Comparison of ENCODE assay signal across 25 mouse cellular contexts in the genomic region with DNA sequence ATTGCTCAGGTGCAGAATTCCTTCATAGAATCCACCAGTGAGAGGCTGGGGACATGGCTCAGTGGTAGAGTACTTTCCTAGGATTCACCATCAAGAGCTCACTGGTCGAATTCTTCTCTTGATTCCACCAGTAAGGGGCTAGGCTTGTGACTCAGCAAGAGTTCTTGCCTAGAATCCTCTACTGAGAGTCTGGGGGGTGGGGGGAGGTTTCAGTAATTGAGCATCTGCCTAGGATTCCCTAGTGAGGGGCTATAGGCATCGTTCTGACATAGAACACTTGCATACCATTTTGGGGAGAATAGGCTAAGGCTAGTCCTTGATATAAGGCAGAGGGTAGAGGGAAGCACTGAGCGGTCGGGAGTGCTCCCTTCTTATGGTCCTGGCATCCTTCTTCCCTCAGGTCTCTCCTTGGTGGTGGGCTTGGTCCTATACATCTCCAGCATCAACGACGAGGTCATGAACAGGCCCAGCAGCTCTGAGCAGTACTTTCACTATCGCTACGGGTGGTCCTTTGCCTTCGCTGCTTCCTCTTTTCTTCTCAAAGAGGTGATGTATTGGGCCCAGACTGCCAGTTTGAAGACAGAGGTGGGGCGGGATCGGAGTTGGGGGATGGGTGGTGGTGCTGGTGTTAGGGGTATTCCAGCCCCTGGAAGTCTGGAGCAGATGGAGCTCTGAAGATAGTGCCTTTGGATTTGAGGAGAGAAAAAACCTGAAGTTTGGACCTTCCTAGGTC. TPM values are rescaled to one million over a fixed set of nuclear protein-coding genes. Genes with fewer than 3 reads are reported as not detected.
DNase-seq lines count a peak whose midpoint lies in the region; ATAC-seq and TF ChIP-seq lines count a peak whose summit lies in the region.
"Had no signal": no experiment of that assay in that cellular context is flagged by ENCODE, and none has a peak within 500 bp of the region (broad histone marks: within the 10 kb centered on the region; RNA-seq: fewer than 3 reads in every experiment).

No protein-coding gene starts in this region.

- H3K4me2 ChIP-seq in limb, embryonic 15.5 days, result no peak overlapping the region
- H3K4me2 ChIP-seq in liver, embryonic 12.5 days, result no peak overlapping the region
- H3K4me2 ChIP-seq: embryonic facial prominence, embryonic 12.5 days; liver, embryonic 13.5 days; midbrain, embryonic 15.5 days had no signal

- in situ Hi-C loops in ES-E14 (cut with MboI; ENCODE audit: low sequenced_read_pairs in 2 of 2, unreplicated experiment in 2 of 2), result no loop called here

- H3K4me1 ChIP-seq in limb, embryonic 15.5 days, result peaks cover 11% of the 10 kb centered on the region
- H3K4me1 ChIP-seq in limb, embryonic 10.5 days, result peaks cover 20% of the 10 kb centered on the region
- H3K4me1 ChIP-seq in ES-E14 (ENCODE audit: control insufficient read depth in 2 of 2, insufficient read depth in 2 of 2, low read length in 2 of 2, poor library complexity in 1 of 2), result peaks cover 8 to 20% of the 10 kb centered on the region in 2 experiments
- 0 out of 2 replicates have a peak, but pooled peaks cover 10% of the 10 kb centered on the region for H3K4me1 ChIP-seq in liver, embryonic 12.5 days
- H3K4me1 ChIP-seq: liver, embryonic 13.5 days had no signal

- H3K27me3 ChIP-seq in limb, embryonic 15.5 days, result peaks cover 15% of the 10 kb centered on the region; the same call in 1 of the 2 replicates
- peaks cover 39% of the 10 kb centered on the region for H3K27me3 ChIP-seq in limb, embryonic 10.5 days (ENCODE audit: low read depth, poor library complexity, severe bottlenecking)
- no peaks in the 10 kb centered on the region for H3K27me3 ChIP-seq in splenic B cell, adult 2 months (ENCODE audit: control insufficient read depth, insufficient read depth, low read length, poor library complexity, severe bottlenecking)
- H3K27me3 ChIP-seq in liver, embryonic 12.5 days (replicated peaks), result peaks cover 56% of the 10 kb centered on the region

- H3K9me3 ChIP-seq in limb, embryonic 15.5 days, result no peaks in the 10 kb centered on the region
- H3K9me3 ChIP-seq in limb, embryonic 10.5 days (replicated peaks), result no peaks in the 10 kb centered on the region
- H3K9me3 ChIP-seq in ES-E14 (ENCODE audit: control insufficient read depth, insufficient read depth, low read depth, low read length), result no peaks in the 10 kb centered on the region
- no peaks in the 10 kb centered on the region for H3K9me3 ChIP-seq in liver, embryonic 12.5 days (replicated peaks)
- H3K9me3 ChIP-seq: embryonic facial prominence, embryonic 12.5 days; heart, embryonic 10.5 days; limb, embryonic 12.5 days; liver, embryonic 13.5 days; midbrain, embryonic 15.5 days; neural tube, embryonic 15.5 days had no signal

- H3K36me3 ChIP-seq in limb, embryonic 15.5 days, result peaks cover 17% of the 10 kb centered on the region; the same call in 1 of the 2 replicates
- H3K36me3 ChIP-seq in limb, embryonic 10.5 days, result peaks cover 42% of the 10 kb centered on the region
- no peaks in the 10 kb centered on the region; the same call in 1 of the 2 replicates for H3K36me3 ChIP-seq in ES-E14 (ENCODE audit: control insufficient read depth, insufficient read depth, low read length, poor library complexity, severe bottlenecking)
- H3K36me3 ChIP-seq in splenic B cell, adult 2 months (ENCODE audit: control insufficient read depth, insufficient read depth, low read length, poor library complexity, severe bottlenecking), result no peaks in the 10 kb centered on the region
- no peaks in the 10 kb centered on the region for H3K36me3 ChIP-seq in liver, embryonic 12.5 days
- H3K36me3 ChIP-seq: heart, embryonic 10.5 days; liver, embryonic 13.5 days had no signal

- H3K9ac ChIP-seq in limb, embryonic 15.5 days, result no peak overlapping the region
- peak overlapping the region; percentile 77 for H3K9ac ChIP-seq in ES-E14 (ENCODE audit: insufficient read depth, low read depth, low read length, poor library complexity, severe bottlenecking)
- no peak overlapping the region for H3K9ac ChIP-seq in liver, embryonic 12.5 days
- H3K9ac ChIP-seq: embryonic facial prominence, embryonic 12.5 days; limb, embryonic 12.5 days; liver, embryonic 13.5 days; midbrain, embryonic 15.5 days; neural tube, embryonic 15.5 days had no signal

- H3K4me3 ChIP-seq in limb, embryonic 15.5 days, result no peak overlapping the region
- H3K4me3 ChIP-seq in limb, embryonic 10.5 days, result no peak overlapping the region
- peak overlapping the region; percentile 83 for H3K4me3 ChIP-seq in ES-E14 (ENCODE audit: insufficient read depth in 1 of 2, low read depth in 1 of 2, low read length in 2 of 2, poor library complexity in 1 of 2, severe bottlenecking in 1 of 2)
- H3K4me3 ChIP-seq in liver, embryonic 12.5 days, result no peak overlapping the region
- H3K4me3 ChIP-seq: embryonic facial prominence, embryonic 12.5 days; gastrocnemius, adult 2 months; limb, embryonic 12.5 days; liver, embryonic 13.5 days; midbrain, embryonic 15.5 days; neural tube, embryonic 15.5 days had no signal

- no peak overlapping the region for H3K27ac ChIP-seq in limb, embryonic 15.5 days
- no peak overlapping the region for H3K27ac ChIP-seq in limb, embryonic 10.5 days
- H3K27ac ChIP-seq in ES-E14 (ENCODE audit: insufficient read depth, low read depth, low read length, poor library complexity, severe bottlenecking), result peak overlapping the region; percentile 98
- no peak overlapping the region for H3K27ac ChIP-seq in liver, embryonic 12.5 days
- H3K27ac ChIP-seq: embryonic facial prominence, embryonic 12.5 days; gastrocnemius, adult 2 months; heart, embryonic 10.5 days; kidney, postnatal 0 days; limb, embryonic 12.5 days; liver, embryonic 13.5 days; midbrain, embryonic 15.5 days; neural tube, embryonic 15.5 days had no signal

- ATAC-seq in limb, embryonic 15.5 days (ENCODE audit: insufficient number of reproducible peaks, low FRiP score, low TSS enrichment, low read depth), result peak; percentile 47; the same call in 1 of the 2 replicates
- peak; percentile 85 for ATAC-seq in granulocyte monocyte progenitor cell, adult 5-6 weeks (replicated peaks; ENCODE audit: poor library complexity, severe bottlenecking)
- ATAC-seq in liver, embryonic 12.5 days, result no peak
- ATAC-seq: intestine, postnatal 0 days had no signal

- DNase-seq in limb, embryonic 10.5 days (ENCODE audit: low spot score), result no peak
- no peak for DNase-seq in ES-E14 (ENCODE audit: low read depth, low spot score)
- DNase-seq in splenic B cell, adult 2 months (ENCODE audit: low read depth, low spot score), result peak; percentile 18
- DNase-seq in left cerebral cortex, adult 8-10 months (ENCODE audit: low spot score in 2 of 2), result no peak
- no peak for DNase-seq in kidney, adult 11 months
- DNase-seq: cerebellum, adult 18-20 months; cerebellum, postnatal 14 days; gastrocnemius, adult 2 months; liver, embryonic 13.5 days; lung, adult 2 months; lung, postnatal 14 days; thymus, postnatal 14 days had no signal

- 39% methylated on average over 11 of the region's 11 CpGs for WGBS in limb, embryonic 15.5 days
- WGBS in limb, embryonic 10.5 days, result 27% methylated on average over 11 of the region's 11 CpGs
- WGBS in liver, embryonic 12.5 days (ENCODE audit: insufficient replicate concordance), result 14% methylated on average over 11 of the region's 11 CpGs

TF ChIP-seq in ES-E14, 5 proteins besides CTCF, POLR2A, EP300 and RAD21:
- TF ChIP-seq CHD2 (IDR thresholded peaks at IDR 0.05; ENCODE audit: low read depth, low read length) (no peak; the same call in 1 of the 2 replicates), ZC3H11A (IDR thresholded peaks at IDR 0.05; ENCODE audit: borderline replicate concordance, low read depth, low read length) (no peak), MAFK (IDR thresholded peaks at IDR 0.05; ENCODE audit: insufficient read depth, low read depth, low read length) (no peak), ZNF384 (IDR thresholded peaks at IDR 0.05; ENCODE audit: low read depth, low read length) (no peak), HCFC1 (IDR thresholded peaks at IDR 0.05; ENCODE audit: borderline replicate concordance, insufficient read depth, low read length) (no peak)

RNA-seq across cellular contexts. Expression of gene Cacng8, which starts 24.8 kb away (rescaled TPM):
- 2.4 and 2.6 TPM in 2 replicates for polyA plus RNA-seq in limb, embryonic 15.5 days (2015; fragmentation: Nextera tagmentation; extraction: Ambion mirVana)
- 3.3 and 8.3 TPM in 2 replicates for polyA plus RNA-seq in limb, embryonic 10.5 days (2016; fragmentation: Nextera tagmentation; extraction: Ambion mirVana)
- total RNA-seq in ES-E14 (2012; rRNA removed), result 7.8 and 9.8 TPM in 2 replicates
- total RNA-seq in granulocyte monocyte progenitor cell, adult 5-6 weeks (2014; fragmentation: Nextera tagmentation), result 1.9 TPM in 1 of 2 replicates, not detected in the other
- total RNA-seq in granulocyte monocyte progenitor cell, adult 5-6 weeks (2017), result not detected in 2 replicates
- 100 to 1,000 TPM; 146 to 153 (median 150) TPM for total RNA-seq in left cerebral cortex, adult 8-10 months (2022)
- polyA plus RNA-seq in liver, embryonic 12.5 days (2016; fragmentation: Nextera tagmentation; extraction: Ambion mirVana), result 0.12 and 0.36 TPM in 2 replicates
- total RNA-seq: gastrocnemius, adult 2 months; megakaryocyte-erythroid progenitor cell, adult 5-6 weeks had no signal
- polyA plus RNA-seq: lung, adult 2 months had no signal

RNA-seq across cellular contexts. Expression of gene Cacng7, which starts 33.0 kb away (rescaled TPM):
- polyA plus RNA-seq in limb, embryonic 15.5 days (2015; fragmentation: Nextera tagmentation; extraction: Ambion mirVana), result 1.7 and 2.6 TPM in 2 replicates
- 0.67 and 2.4 TPM in 2 replicates for polyA plus RNA-seq in limb, embryonic 10.5 days (2016; fragmentation: Nextera tagmentation; extraction: Ambion mirVana)
- total RNA-seq in ES-E14 (2012; rRNA removed), result 14.4 and 16.0 TPM in 2 replicates
- total RNA-seq in granulocyte monocyte progenitor cell, adult 5-6 weeks (2014; fragmentation: Nextera tagmentation), result not detected in 2 replicates
- total RNA-seq in granulocyte monocyte progenitor cell, adult 5-6 weeks (2017), result not detected in 2 replicates
- 100 to 1,000 TPM; 173 to 194 (median 181) TPM for total RNA-seq in left cerebral cortex, adult 8-10 months (2022)
- polyA plus RNA-seq in liver, embryonic 12.5 days (2016; fragmentation: Nextera tagmentation; extraction: Ambion mirVana), result 0.07 TPM in 1 of 2 replicates, not detected in the other
- total RNA-seq: megakaryocyte-erythroid progenitor cell, adult 5-6 weeks had no signal
- polyA plus RNA-seq: liver, embryonic 13.5 days had no signal

RNA-seq across cellular contexts. Expression of gene Cacng6, which starts 58.3 kb away (rescaled TPM):
- polyA plus RNA-seq in limb, embryonic 15.5 days (2015; fragmentation: Nextera tagmentation; extraction: Ambion mirVana), result 6.7 and 15.4 TPM in 2 replicates
- 0.26 TPM in 1 of 2 replicates, not detected in the other for polyA plus RNA-seq in limb, embryonic 10.5 days (2016; fragmentation: Nextera tagmentation; extraction: Ambion mirVana)
- 5.8 and 6.1 TPM in 2 replicates for total RNA-seq in ES-E14 (2012; rRNA removed)
- total RNA-seq in granulocyte monocyte progenitor cell, adult 5-6 weeks (2014; fragmentation: Nextera tagmentation), result not detected in 2 replicates
- total RNA-seq in granulocyte monocyte progenitor cell, adult 5-6 weeks (2017), result not detected in 2 replicates
- 1 to 10 TPM; 1.0 to 2.5 (median 1.9) TPM for total RNA-seq in left cerebral cortex, adult 8-10 months (2022)
- polyA plus RNA-seq in liver, embryonic 12.5 days (2016; fragmentation: Nextera tagmentation; extraction: Ambion mirVana), result 0.14 and 0.17 TPM in 2 replicates
- total RNA-seq: megakaryocyte-erythroid progenitor cell, adult 5-6 weeks had no signal
- polyA plus RNA-seq: gonadal fat pad, adult 2 months; kidney, postnatal 0 days; midbrain, embryonic 15.5 days; small intestine, adult 2 months had no signal

Comparison
In these comparisons a context has a peak if more than half of its experiments do, and no peak if none do; other contexts are left out.
1. H3K4me3 ChIP-seq: peak in ES-E14 (2 of 2); none in limb, embryonic 15.5 days (single experiment), limb, embryonic 10.5 days (single experiment) and liver, embryonic 12.5 days (single experiment).
2. RNA of gene Cacng8, which starts 24.8 kb away (total RNA-seq): 146 to 153 TPM in left cerebral cortex, adult 8-10 months; 7.8 to 9.8 TPM in ES-E14 and 1.9 TPM in granulocyte monocyte progenitor cell, adult 5-6 weeks; every median in the first group is over 10 times any median in the second.
3. RNA of gene Cacng7, which starts 33.0 kb away (total RNA-seq): 173 to 194 TPM in left cerebral cortex, adult 8-10 months and 14.4 to 16.0 TPM in ES-E14; not detected in granulocyte monocyte progenitor cell, adult 5-6 weeks; every median in the first group is over 10 times any median in the second.